Mouse (Mus musculus) G1E (cell line): ENCODE data around the gene Irak4.

Experiments used
- CTCF ChIP-seq: IDR thresholded peaks from 2 replicates; pipeline ENCODE4 v1.5.1; 2012; ENCODE audit warnings: low read depth, low read length, inconsistent platforms, mixed read lengths
- GATA1 ChIP-seq: IDR thresholded peaks from 2 replicates; pipeline ENCODE4 v1.6.1; 2012; ENCODE audit warnings: borderline replicate concordance, low read length, inconsistent platforms, mixed read lengths

DNA sequence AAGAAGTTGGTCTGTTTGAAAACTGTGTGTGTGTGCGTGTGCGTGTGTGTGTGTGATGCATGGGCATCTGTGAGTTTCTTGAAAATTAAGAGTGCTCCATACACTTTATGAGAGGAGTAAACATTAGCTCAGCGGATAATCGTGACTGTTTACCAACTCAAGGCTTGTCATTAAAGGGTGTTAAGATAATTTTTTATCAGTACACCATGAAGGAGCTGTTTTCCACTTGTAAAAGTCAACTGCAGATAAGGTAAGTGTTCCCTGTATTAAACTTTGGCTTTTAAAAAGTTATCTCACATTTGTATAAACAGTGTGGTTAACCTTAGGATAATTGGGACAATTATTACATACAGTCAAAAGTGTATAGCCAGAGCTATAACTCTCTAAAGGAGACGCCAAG, 11.1 kb upstream of the Irak4 start:
- TF ChIP-seq CTCF (no peak), GATA1 (no peak)
